Mouse (Mus musculus) myocyte (in vitro differentiated cells): Measurements from ENCODE around the gene Nr1i3. TPM values are rescaled to one million over a fixed set of nuclear protein-coding genes. Genes with fewer than 3 reads are reported as not detected.

ENCODE experiments used
- H3K27me3 ChIP-seq: one replicate; pipeline ENCODE4 v1.6.1; 2011; ENCODE audit not compliant: control insufficient read depth, insufficient read depth, insufficient read length
- H3K36me3 ChIP-seq: one replicate; pipeline ENCODE4 v1.6.1; 2011; ENCODE audit not compliant: control insufficient read depth, insufficient read depth
- H3K4me2 ChIP-seq: one replicate; pipeline ENCODE4 v1.6.1; 2011; ENCODE audit warnings: low read depth, control low read depth
- H3K4me3 ChIP-seq: one replicate; pipeline ENCODE4 v1.5.1; 2011; ENCODE audit warnings: mild to moderate bottlenecking, control low read depth, moderate library complexity
- H3K79me2 ChIP-seq: one replicate; pipeline ENCODE4 v1.6.1; 2011; ENCODE audit not compliant: control insufficient read depth, insufficient read depth
- H3ac ChIP-seq: one replicate; pipeline ENCODE4 v1.6.1; 2011; ENCODE audit not compliant: control insufficient read depth, insufficient read length
- CEBPB ChIP-seq: IDR thresholded peaks from 2 replicates; pipeline ENCODE4 v1.6.1; 2011; ENCODE audit warnings: mild to moderate bottlenecking, moderate library complexity; ENCODE audit not compliant: poor library complexity, insufficient read depth, severe bottlenecking
- E2F4 ChIP-seq: IDR thresholded peaks from one replicate; pipeline ENCODE4 v1.6.1; 2011; ENCODE audit warnings: mild to moderate bottlenecking, control low read depth, moderate library complexity; ENCODE audit not compliant: insufficient read depth
- MAX ChIP-seq: IDR thresholded peaks from one replicate; pipeline ENCODE4 v1.6.1; 2011; ENCODE audit warnings: low read depth, mild to moderate bottlenecking, control low read depth
- MYOD1 ChIP-seq, 3 experiments: IDR thresholded peaks; one replicate each; pipeline ENCODE4 v1.6.1; 2011; ENCODE audit warnings: control low read depth in 2 of 3, low read depth in 2 of 3, mild to moderate bottlenecking in 2 of 3, moderate library complexity in 1 of 3; ENCODE audit not compliant: insufficient read length in 2 of 3, control insufficient read depth in 1 of 3
- MYOG ChIP-seq, 3 experiments: IDR thresholded peaks; one replicate each; pipeline ENCODE4 v1.6.1; 2011; ENCODE audit warnings: control low read depth in 2 of 3, low read depth in 2 of 3, mild to moderate bottlenecking in 2 of 3; ENCODE audit not compliant: insufficient read length in 2 of 3, control insufficient read depth in 1 of 3, insufficient read depth in 1 of 3
- POLR2A ChIP-seq: IDR thresholded peaks from one replicate; pipeline ENCODE4 v1.6.1; 2011; ENCODE audit warnings: low read depth, mild to moderate bottlenecking, control low read depth, moderate library complexity; ENCODE audit not compliant: insufficient read length
- POLR2AphosphoS2 ChIP-seq: IDR thresholded peaks from one replicate; pipeline ENCODE4 v1.6.1; 2011; ENCODE audit warnings: low read depth, control low read depth; ENCODE audit not compliant: insufficient read length
- REST ChIP-seq: IDR thresholded peaks from one replicate; pipeline ENCODE4 v1.6.1; 2011; ENCODE audit warnings: mild to moderate bottlenecking, control low read depth, moderate library complexity; ENCODE audit not compliant: insufficient read depth, insufficient read length
- SRF ChIP-seq: IDR thresholded peaks from one replicate; pipeline ENCODE4 v1.6.1; 2011; ENCODE audit warnings: low read depth; ENCODE audit not compliant: control insufficient read depth, insufficient read length
- TCF12 ChIP-seq: IDR thresholded peaks from one replicate; pipeline ENCODE4 v1.6.1; 2011; ENCODE audit warnings: mild to moderate bottlenecking, control low read depth; ENCODE audit not compliant: poor library complexity, insufficient read depth, severe bottlenecking
- TCF3 ChIP-seq: IDR thresholded peaks from one replicate; pipeline ENCODE4 v1.6.1; 2011; ENCODE audit warnings: low read depth, control low read depth; ENCODE audit not compliant: insufficient read length
- USF1 ChIP-seq: IDR thresholded peaks from one replicate; pipeline ENCODE4 v1.6.1; 2011; ENCODE audit warnings: low read depth, mild to moderate bottlenecking, control low read depth, moderate library complexity
- polyA plus RNA-seq: library from polyadenylated mRNA; unstranded; fragments of >200 nt; fragmentation: generic; extraction: Trizol; gene quantifications from one replicate; pipeline ENCODE4 v1.2.1, GENCODE M21; 2012; ENCODE audit warnings: missing spikeins

The Nr1i3 gene
- polyA plus RNA-seq, 1 experiment = 0.06 TPM

- H3K27me3 ChIP-seq = no peaks in the 10 kb centered on the region
Measured at GRCm38 (mm10) chr1:171195887-171196397, 17.8 kb upstream of the Nr1i3 start, which contains the start of gene Pcp4l1. Gene Pcp4l1, minus strand, starts transcription at chr1:171196268.

GRCm38 (mm10) chr1:171199532-171199931, 14.2 kb upstream of the Nr1i3 start:
- Histone ChIP-seq H3K36me3 (no peaks in the 10 kb centered on the region), H3K27me3 (no peaks in the 10 kb centered on the region), H3ac (no peak overlapping the region), H3K4me2 (no peak overlapping the region), H3K4me3 (no peak overlapping the region), H3K79me2 (no peaks in the 10 kb centered on the region)
- TF ChIP-seq TCF12 = no peak
- no peak for TF ChIP-seq REST
- TF ChIP-seq USF1 = no peak
- TF ChIP-seq SRF = no peak
- no peak for TF ChIP-seq POLR2AphosphoS2
- TF ChIP-seq E2F4 = no peak
- TF ChIP-seq MYOD1 (IDR thresholded peaks at IDR 0.05; ENCODE audit: control insufficient read depth in 1 of 3, insufficient read length in 2 of 3, low read depth in 2 of 3) = no peak
- TF ChIP-seq POLR2A = no peak
- no peak for TF ChIP-seq MYOG (IDR thresholded peaks at IDR 0.05; ENCODE audit: control insufficient read depth in 1 of 3, insufficient read depth in 1 of 3, insufficient read length in 2 of 3, low read depth in 2 of 3)

More at GRCm38 (mm10) chr1:171195887-171196397, 17.8 kb upstream of the Nr1i3 start, which contains the start of gene Pcp4l1:
- Histone ChIP-seq H3K79me2 (no peaks in the 10 kb centered on the region), H3ac (no peak within 1 kb of the TSS), H3K4me2 (no peak within 1 kb of the TSS), H3K36me3 (no peaks in the 10 kb centered on the region), H3K4me3 (no peak within 1 kb of the TSS)
- TF ChIP-seq MYOG (IDR thresholded peaks at IDR 0.05; ENCODE audit: control insufficient read depth in 1 of 3, insufficient read depth in 1 of 3, insufficient read length in 2 of 3, low read depth in 2 of 3) = no peak
- TF ChIP-seq POLR2AphosphoS2 = no peak
- TF ChIP-seq TCF3 = no peak
- TF ChIP-seq E2F4 = no peak
- TF ChIP-seq CEBPB = no peak
- no peak for TF ChIP-seq POLR2A

GRCm38 (mm10) chr1:171200769-171201168, 13.0 kb upstream of the Nr1i3 start:
- no peak overlapping the region for H3K4me2 ChIP-seq
- H3K27me3 ChIP-seq = no peaks in the 10 kb centered on the region
- no peaks in the 10 kb centered on the region for H3K36me3 ChIP-seq
- no peak for TF ChIP-seq CEBPB
- TF ChIP-seq MYOD1 (IDR thresholded peaks at IDR 0.05; ENCODE audit: control insufficient read depth in 1 of 3, insufficient read length in 2 of 3, low read depth in 2 of 3) = no peak
- TF ChIP-seq POLR2A = no peak
- TF ChIP-seq POLR2AphosphoS2 = no peak
- TF ChIP-seq MAX = no peak
- no peak for TF ChIP-seq TCF3
- TF ChIP-seq SRF = no peak
- no peak for TF ChIP-seq MYOG (IDR thresholded peaks at IDR 0.05; ENCODE audit: control insufficient read depth in 1 of 3, insufficient read depth in 1 of 3, insufficient read length in 2 of 3, low read depth in 2 of 3)
- TF ChIP-seq USF1 = no peak
- no peak for TF ChIP-seq REST
- no peak for TF ChIP-seq E2F4
- TF ChIP-seq TCF12 = no peak
- H3K4me3 ChIP-seq = no peak overlapping the region
- H3K79me2 ChIP-seq = no peaks in the 10 kb centered on the region
- H3ac ChIP-seq = no peak overlapping the region

- no peaks in the 10 kb centered on the region for H3K79me2 ChIP-seq
- TF ChIP-seq REST (no peak), POLR2AphosphoS2 (no peak), MAX (no peak), TCF3 (no peak)
- no peak overlapping the region for H3K4me2 ChIP-seq
- no peaks in the 10 kb centered on the region for H3K36me3 ChIP-seq
- no peak overlapping the region for H3ac ChIP-seq
- no peak overlapping the region for H3K4me3 ChIP-seq
- H3K27me3 ChIP-seq = no peaks in the 10 kb centered on the region
Measured at GRCm38 (mm10) chr1:171203471-171204248, 10.1 kb upstream of the Nr1i3 start.

GRCm38 (mm10) chr1:171204249-171204644, 9.5 kb upstream of the Nr1i3 start:
- Histone ChIP-seq H3K36me3 (no peaks in the 10 kb centered on the region), H3K79me2 (no peaks in the 10 kb centered on the region), H3ac (no peak overlapping the region), H3K4me3 (no peak overlapping the region), H3K27me3 (no peaks in the 10 kb centered on the region), H3K4me2 (no peak overlapping the region)
- TF ChIP-seq MAX = no peak
- TF ChIP-seq CEBPB = no peak
- no peak for TF ChIP-seq TCF3
- TF ChIP-seq REST = no peak
- TF ChIP-seq MYOG (IDR thresholded peaks at IDR 0.05; ENCODE audit: control insufficient read depth in 1 of 3, insufficient read depth in 1 of 3, insufficient read length in 2 of 3, low read depth in 2 of 3) = no peak
- TF ChIP-seq POLR2A = no peak
- no peak for TF ChIP-seq MYOD1 (IDR thresholded peaks at IDR 0.05; ENCODE audit: control insufficient read depth in 1 of 3, insufficient read length in 2 of 3, low read depth in 2 of 3)
- no peak for TF ChIP-seq TCF12
